Mouse (Mus musculus): Measurements from ENCODE around the gene Icam1.
"Not testable (repeated sequence)": the region's sequence is repeated elsewhere in the genome, so short reads cannot be mapped to it uniquely, and the experiment has no call there.

The Icam1 gene

DNA sequence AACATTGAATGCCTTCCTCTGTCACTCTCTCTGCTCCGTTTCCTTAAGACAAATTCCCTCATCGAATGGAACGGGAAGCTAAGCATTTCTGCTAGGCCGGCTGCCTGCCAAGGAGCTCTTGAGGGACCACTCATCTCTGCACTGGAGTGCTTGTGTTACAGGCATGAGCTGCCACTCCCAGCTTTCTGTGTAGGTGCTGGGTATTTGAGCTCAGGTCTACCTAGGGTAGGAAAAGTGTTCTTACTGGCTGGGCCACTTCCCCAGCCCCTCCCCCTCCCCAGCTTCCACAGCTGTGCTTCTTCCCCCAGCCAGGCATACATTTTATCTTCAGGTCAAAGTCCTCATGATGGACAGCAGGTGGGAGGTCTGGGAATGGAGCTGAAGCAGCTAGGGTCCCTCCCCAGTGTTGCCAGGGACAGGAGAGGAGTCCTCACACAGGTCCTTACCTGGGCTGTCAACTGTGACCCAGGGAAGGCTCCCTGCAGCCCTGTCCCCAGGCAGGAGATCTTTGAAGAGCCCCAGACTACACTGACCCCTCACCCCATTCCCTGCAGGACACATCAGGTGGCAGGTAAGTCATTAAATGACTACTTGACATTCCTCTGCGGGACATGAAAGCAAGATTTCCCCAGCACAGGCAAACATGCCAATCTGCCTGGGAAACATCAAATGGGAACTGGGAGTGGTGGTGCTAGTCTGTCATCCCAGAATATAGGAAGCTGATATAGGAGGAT lies 22.5 kb upstream of the Icam1 start:
- no peak for DNase-seq (ENCODE audit: low spot score in 2 of 2)

GRCm38 (mm10) chr9:20995069-20995468 lies 20.7 kb upstream of the Icam1 start:
- no peak for DNase-seq (ENCODE audit: low spot score in 2 of 2)

GRCm38 (mm10) chr9:20997065-20997464 lies 18.7 kb upstream of the Icam1 start:
- no peak for DNase-seq (ENCODE audit: low spot score in 2 of 2)

DNA sequence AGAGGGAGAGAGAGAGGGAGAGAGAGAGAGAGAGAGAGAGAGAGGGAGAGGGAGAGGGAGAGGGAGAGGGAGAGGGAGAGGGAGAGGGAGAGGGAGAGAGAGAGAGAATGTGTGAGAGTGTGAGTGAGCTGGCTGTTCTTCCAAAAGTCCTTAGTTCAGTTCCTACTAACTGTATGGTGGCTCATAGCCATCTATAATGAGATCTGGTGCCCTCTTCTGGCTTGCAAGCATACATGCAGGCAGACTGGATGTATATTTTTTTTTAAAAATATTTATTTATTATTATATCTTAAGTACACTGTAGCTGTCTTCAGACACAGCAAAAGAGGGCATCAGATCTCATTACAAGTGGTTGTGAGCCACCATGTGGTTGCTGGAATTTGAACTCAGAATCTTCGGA lies 17.4 kb upstream of the Icam1 start:
- DNase-seq (ENCODE audit: low spot score in 2 of 2), result not testable (repeated sequence)

- no peak for DNase-seq (ENCODE audit: low spot score in 2 of 2)
Observed at GRCm38 (mm10) chr9:21000811-21001210, 15.0 kb upstream of the Icam1 start.

DNA sequence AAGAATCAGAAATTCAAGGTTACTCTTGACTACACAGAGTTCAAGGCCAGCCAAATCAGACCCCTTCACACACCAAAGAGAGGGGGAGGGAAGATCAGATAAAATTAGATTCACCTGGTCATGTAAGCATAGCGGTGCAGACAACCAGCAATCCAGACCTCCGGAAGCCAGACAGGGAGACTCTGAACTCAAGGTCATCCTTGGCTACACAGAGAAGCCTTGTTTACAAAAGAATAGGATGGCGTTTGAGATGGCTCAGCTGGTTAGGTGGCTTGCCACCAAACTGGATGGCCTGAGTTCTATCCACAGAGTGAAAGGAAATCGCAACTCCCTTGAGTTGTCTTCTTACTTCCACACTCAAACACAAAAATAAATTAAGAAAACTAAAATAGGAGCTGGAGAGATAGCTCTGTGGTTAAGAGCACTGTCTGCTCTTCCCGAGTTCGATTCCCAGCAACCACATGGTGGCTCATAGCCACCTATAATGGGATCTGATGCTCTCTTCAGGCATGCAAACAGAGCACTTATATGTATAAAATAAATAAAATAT lies 14.1 kb upstream of the Icam1 start:
- DNase-seq (ENCODE audit: low spot score in 2 of 2), result no peak

DNA sequence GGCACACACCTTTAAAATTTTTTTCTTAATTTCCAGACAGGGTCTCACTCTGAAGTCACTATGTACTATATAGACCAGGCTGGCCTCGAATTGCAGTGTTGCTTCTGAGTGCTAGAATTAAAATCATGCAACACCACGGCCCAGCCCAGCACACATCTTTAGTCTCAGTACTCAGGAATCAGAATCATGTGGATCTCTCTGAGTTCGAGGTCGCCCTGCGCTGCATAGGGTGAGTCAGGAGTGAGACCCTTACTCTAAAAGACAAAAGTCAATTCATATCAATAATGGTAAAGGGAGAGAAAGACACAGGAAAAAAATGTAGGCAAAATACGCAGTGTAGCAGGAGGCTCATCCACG lies 13.5 kb upstream of the Icam1 start:
- no peak for DNase-seq (ENCODE audit: low spot score in 2 of 2)

GRCm38 (mm10) chr9:21002627-21003551 lies 12.9 kb upstream of the Icam1 start, which contains the start of gene Mrpl4:
Mrpl4 (plus strand) TSS chr9:21002738.
- DNase-seq (ENCODE audit: low spot score in 2 of 2), result peak; percentile 74 to 79

DNA sequence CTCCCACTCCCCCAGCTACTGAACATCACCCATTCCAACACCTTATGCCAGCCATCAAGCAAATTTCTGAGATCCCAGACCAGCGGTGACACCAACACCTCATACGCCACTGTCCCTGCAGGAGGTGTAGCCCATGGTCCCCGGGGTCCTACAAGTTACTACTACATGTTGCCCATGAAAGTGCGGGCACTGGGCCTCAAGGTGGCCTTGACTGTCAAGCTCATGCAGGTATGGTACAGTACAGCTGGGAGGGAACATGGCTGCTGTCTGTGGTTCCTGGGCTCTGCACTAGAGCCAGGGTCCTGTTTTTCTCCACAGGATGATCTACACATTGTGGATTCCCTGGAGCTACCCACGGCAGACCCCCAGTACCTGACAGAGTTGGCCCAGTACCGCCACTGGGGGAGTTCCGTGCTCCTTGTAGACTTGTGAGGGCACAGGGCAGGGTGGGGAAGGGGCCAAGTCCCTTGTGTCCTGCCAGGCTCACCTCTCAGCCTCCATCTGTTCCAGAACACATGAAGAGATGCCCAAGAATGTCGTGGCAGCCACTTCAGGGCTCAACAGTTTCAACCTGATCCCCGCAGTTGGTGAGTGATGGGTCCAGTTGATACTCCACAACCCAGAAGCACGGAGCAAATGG lies 8.4 kb upstream of the Icam1 start:
- no peak for DNase-seq (ENCODE audit: low spot score in 2 of 2)

DNA sequence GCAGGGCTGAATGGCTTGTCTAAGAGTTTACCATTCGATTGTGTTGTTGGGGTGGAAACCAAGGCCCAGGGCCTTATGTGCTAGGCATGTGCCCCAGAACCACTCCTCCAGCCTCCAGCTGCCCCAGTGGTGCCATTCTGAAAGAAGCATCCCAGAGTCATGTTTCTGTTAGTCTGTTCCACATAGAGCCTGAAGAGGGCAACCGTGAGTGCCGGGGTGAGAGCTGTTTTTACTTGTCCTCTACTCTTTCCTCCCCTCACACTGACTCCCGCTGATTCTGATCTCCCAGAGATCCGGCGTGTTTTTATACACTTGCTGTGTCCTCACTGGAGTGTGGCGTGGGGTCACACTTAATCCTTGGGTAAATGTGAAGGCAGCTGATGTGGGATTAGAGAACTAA lies 7.8 kb upstream of the Icam1 start:
- DNase-seq (ENCODE audit: low spot score in 2 of 2), result no peak

GRCm38 (mm10) chr9:21010362-21010761 lies 5.4 kb upstream of the Icam1 start:
- DNase-seq (ENCODE audit: low spot score in 2 of 2), result no peak

DNA sequence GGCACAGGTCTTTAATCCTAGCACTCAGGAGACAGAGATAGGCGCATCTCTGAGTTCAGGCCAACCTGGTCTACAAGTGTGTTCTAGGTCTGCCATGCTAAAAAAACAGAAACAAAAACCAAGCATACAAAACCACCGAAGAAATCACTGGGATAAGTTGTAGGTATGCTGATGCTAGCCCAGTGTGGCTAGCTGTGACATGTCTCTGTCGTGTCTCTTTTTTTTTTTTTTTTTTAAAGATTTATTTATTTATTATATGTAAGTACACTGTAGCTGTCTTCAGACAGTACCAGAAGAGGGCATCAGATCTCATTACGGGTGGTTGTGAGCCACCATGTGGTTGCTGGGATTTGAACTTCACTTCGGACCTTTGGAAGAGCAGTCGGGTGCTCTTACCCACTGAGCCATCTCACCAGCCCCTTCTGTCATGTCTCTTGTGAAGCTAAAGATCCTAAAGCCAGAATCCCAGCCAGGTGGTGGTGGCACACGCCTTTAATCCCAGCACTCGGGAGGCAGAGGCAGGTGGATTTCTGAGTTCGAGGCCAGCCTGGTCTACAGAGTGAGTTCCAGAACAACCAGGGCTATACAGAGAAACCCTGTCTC lies 4.7 kb upstream of the Icam1 start:
- not testable (repeated sequence) for DNase-seq (ENCODE audit: low spot score in 2 of 2)

GRCm38 (mm10) chr9:21011846-21012312 lies 3.9 kb upstream of the Icam1 start:
- peak in 1 of 2 experiments; percentile 64 for DNase-seq (ENCODE audit: low spot score in 2 of 2)

DNA sequence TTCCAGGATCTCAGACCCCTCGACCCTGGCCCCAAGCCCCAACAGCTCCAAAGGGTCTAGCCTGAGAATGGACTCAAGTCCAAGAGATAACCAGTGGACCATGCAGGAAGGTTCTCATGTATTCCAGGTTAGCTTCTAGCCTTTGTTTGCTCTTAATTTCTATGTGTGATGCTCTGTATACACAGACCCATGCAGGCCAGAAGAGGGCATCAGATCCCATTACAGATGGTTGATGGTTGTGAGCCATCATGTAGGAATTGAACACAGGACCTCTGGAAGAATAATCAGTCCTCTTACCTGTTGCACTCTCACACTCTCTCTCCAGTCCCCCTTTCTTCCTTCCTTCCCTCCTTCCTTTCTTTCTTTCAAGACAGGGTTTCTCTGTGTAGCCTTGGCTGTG lies 3.4 kb upstream of the Icam1 start:
- DNase-seq (ENCODE audit: low spot score in 2 of 2), result no peak

GRCm38 (mm10) chr9:21014691-21015570 lies 854 bp upstream of the Icam1 start:
- DNase-seq (ENCODE audit: low spot score in 2 of 2), result peak; percentile 63 to 68

GRCm38 (mm10) chr9:21016331-21017176 lies 769 bp downstream of the Icam1 start:
- no peak for DNase-seq (ENCODE audit: low spot score in 2 of 2)

DNA sequence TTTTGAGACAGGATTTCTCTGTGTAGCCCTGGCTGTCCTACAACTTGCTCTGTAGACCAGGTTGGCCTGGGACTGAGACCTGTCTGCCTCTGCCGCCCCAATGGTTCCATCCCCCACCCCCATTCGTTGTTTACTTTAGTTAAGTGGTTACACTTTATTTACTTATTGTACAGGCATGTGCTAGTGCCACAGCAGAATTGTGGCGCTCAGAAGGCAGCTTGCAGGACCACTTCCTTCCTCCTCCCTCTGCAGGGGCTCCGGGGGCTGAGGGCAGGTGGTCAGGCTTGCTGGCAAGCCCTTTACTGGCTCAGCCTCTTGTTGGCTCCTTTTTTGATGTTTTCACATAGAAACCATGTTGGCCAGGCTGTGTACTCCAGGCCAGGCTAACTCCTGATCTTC lies 1.4 kb downstream of the Icam1 start:
- DNase-seq (ENCODE audit: low spot score in 2 of 2), result no peak

DNA sequence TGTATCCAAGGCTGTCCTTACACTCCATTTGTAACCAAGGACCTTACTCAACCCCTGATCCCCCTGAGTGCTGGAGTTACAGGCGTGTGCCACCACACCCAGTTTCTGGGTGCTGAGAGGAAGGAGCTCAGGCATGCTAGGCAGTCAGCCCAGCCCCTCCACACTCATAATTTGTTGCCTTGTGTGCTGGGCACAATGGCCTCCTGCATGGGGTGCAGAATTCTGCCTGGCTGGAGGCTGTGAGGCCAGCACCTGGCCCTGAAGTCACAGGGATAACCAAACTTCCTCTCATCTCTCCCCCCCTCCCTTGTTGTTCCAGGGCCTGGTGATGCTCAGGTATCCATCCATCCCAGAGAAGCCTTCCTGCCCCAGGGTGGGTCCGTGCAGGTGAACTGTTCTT lies 2.8 kb downstream of the Icam1 start:
- no peak for DNase-seq (ENCODE audit: low spot score in 2 of 2)

GRCm38 (mm10) chr9:21021363-21021762 lies 5.6 kb downstream of the Icam1 start:
- DNase-seq (ENCODE audit: low spot score in 2 of 2), result no peak

DNA sequence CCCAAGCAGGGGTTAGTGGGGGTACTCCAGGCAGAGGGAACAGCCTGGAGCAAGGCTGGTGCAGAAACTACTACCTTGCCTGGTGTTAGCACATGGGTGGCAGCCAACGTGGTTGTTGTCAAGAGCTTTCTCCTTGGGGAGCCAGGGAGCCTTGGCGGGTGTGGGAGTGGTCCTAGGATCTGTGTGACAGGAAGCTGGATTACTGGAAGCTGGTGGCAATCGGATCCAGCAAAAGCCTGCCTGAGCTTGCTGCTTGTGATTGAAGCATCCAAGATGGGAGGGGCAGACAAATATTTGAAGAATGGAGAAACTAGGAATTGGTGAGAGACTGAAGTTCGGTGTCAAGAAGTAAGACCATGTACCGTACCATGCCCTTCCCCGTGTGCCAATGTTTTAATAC lies 6.5 kb downstream of the Icam1 start:
- DNase-seq (ENCODE audit: low spot score in 2 of 2), result no peak
